Mouse (Mus musculus) inflammation-experienced regulatory T-cells, adult 16 weeks (primary cell): ENCODE data around the gene Vmn1r175. TPM values are rescaled to one million over a fixed set of nuclear protein-coding genes. Genes with fewer than 3 reads are reported as not detected.

Experiments used
- polyA plus RNA-seq: library from polyadenylated mRNA; unstranded; fragments of 100-300 nt; shearing (Covaris generic); gene quantifications from one replicate; pipeline ENCODE4 v1.2.1, GENCODE M21; 2017

Vmn1r175 gene
- not detected for polyA plus RNA-seq

DNA sequence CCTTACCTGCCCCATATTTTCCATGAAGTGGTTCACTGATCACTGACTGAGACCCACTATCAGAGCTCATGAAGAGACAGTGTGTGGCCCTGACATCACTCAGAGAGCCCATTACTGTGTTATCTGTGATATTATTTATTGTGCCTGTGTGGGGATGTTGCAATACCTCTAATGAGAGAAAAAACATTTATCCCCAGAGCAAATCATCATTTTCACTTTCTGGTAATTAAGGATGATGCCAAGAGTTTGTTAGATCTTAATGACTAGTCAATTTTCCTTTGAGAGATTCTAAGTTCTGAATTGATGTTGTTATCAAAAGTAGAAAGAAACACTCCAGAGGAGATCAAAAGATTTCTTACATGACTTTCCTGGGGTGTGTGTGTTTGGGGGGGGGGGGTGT lies at the start of gene Vmn1r175:
Gene Vmn1r175, minus strand, starts transcription at position 101 of the 400 bp plus-strand sequence.

DNA sequence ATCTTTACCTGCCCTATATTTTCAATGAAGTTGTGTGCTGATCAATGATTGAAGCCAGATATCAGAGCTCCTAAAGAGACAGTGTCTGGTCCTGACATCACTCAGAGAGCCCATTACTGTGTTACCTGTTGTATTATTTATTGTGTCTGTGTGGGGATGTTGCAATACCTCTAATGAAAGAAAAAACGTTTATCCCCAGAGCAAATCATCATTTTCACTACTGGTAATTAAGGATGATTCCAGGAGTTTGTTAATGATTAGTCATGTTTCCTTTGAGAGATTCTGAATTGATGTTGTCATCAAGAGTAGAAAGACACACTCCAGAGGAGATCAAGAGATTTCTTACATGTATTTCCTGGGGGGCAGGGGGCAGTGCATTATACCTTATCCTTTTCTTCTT lies 26.8 kb upstream of the Vmn1r175 start, which contains the start of gene Vmn1r176:
Gene Vmn1r176, minus strand, starts transcription at position 101 of the 400 bp plus-strand sequence.

Other genes starting within 250 kb of the Vmn1r175 start
- not detected for gene Vmn1r169, start 235.1 kb downstream of the Vmn1r175 start, polyA plus RNA-seq
- gene Vmn1r170, start 204.5 kb downstream of the Vmn1r175 start, polyA plus RNA-seq, result not detected
- not detected for gene Vmn1r171, start 179.9 kb downstream of the Vmn1r175 start, polyA plus RNA-seq
- not detected for gene Vmn1r172, start 152.3 kb downstream of the Vmn1r175 start, polyA plus RNA-seq
- gene Vmn1r173, start 109.9 kb downstream of the Vmn1r175 start, polyA plus RNA-seq, result not detected
- gene Vmn1r174, start 58.4 kb downstream of the Vmn1r175 start, polyA plus RNA-seq, result 0.05 TPM
- gene Vmn1r176, start 26.7 kb upstream of the Vmn1r175 start, polyA plus RNA-seq, result not detected
- not detected for gene Vmn1r177, start 55.8 kb upstream of the Vmn1r175 start, polyA plus RNA-seq
- not detected for gene Vmn1r178, start 81.4 kb upstream of the Vmn1r175 start, polyA plus RNA-seq
- gene Vmn1r179, start 116.3 kb upstream of the Vmn1r175 start, polyA plus RNA-seq, result 0.10 TPM
- gene Vmn1r180, start 140.0 kb upstream of the Vmn1r175 start, polyA plus RNA-seq, result not detected
- gene Vmn1r181, start 164.0 kb upstream of the Vmn1r175 start, polyA plus RNA-seq, result not detected
- gene V1rd19, start 191.0 kb upstream of the Vmn1r175 start, polyA plus RNA-seq, result not detected
- gene Vmn1r183, start 242.6 kb upstream of the Vmn1r175 start, polyA plus RNA-seq, result not detected